9 mouse cellular contexts compared by ENCODE assay signal in the genomic region with DNA sequence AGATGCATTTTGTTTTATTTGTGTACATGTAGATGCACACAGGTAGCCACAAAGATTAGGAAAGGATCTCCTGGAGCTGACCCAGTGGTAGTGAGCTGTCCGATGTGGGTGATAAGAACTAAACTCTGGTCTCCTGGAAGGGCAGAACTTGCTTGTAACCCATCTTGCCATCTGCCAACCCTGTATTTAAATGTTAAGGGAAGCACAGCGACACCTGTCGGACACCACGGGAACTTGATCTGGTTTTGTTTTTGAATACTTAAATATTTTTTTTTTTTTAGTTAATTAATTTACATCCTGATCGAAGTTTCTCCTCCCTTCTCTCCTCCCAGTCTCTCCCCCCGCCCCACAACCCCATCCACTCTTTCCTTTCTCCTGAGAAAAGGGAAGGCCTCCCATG. TPM values are rescaled to one million over a fixed set of nuclear protein-coding genes. Genes with fewer than 3 reads are reported as not detected.
DNase-seq lines count a peak whose midpoint lies in the region; ATAC-seq lines count a peak whose summit lies in the region.
"Had no signal": no experiment of that assay in that cellular context is flagged by ENCODE, and none has a peak within 500 bp of the region (broad histone marks: within the 10 kb centered on the region; RNA-seq: fewer than 3 reads in every experiment).

No protein-coding gene starts in this region.

- 12% methylated on average over 6 of the region's 6 CpGs for WGBS in kidney, embryonic 15.5 days

- no peaks in the 10 kb centered on the region for H3K9me3 ChIP-seq in kidney, embryonic 15.5 days (replicated peaks)
- H3K9me3 ChIP-seq: midbrain, embryonic 12.5 days had no signal

- DNase-seq in kidney, adult 18-20 months: peak; percentile 74
- peak; percentile 50 for DNase-seq in MEL-GATA-1-ER (ENCODE audit: extremely low read depth, low read depth)
- DNase-seq in cerebellum, adult 9-10 months: peak; percentile 78
- peak; percentile 29 to 53 for DNase-seq in gastrocnemius, postnatal 4 days (ENCODE audit: low spot score in 2 of 2)
- peak; percentile 27 to 73 for DNase-seq in layer of hippocampus, postnatal 25 days (ENCODE audit: extremely low spot score in 1 of 2, low spot score in 1 of 2)
- DNase-seq in thymus, postnatal 25 days: peak; percentile 54

- no peak overlapping the region for H3K27ac ChIP-seq in kidney, embryonic 15.5 days
- H3K27ac ChIP-seq: midbrain, embryonic 12.5 days had no signal

- H3K4me1 ChIP-seq in kidney, embryonic 15.5 days: no peaks in the 10 kb centered on the region
- H3K4me1 ChIP-seq: midbrain, embryonic 12.5 days had no signal

- H3K9ac ChIP-seq in kidney, embryonic 15.5 days: no peak overlapping the region
- H3K9ac ChIP-seq: midbrain, embryonic 12.5 days had no signal

- H3K27me3 ChIP-seq in kidney, embryonic 15.5 days: no peaks in the 10 kb centered on the region
- H3K27me3 ChIP-seq: midbrain, embryonic 12.5 days had no signal

- no peaks in the 10 kb centered on the region for H3K36me3 ChIP-seq in kidney, embryonic 15.5 days
- H3K36me3 ChIP-seq: midbrain, embryonic 12.5 days had no signal

- ATAC-seq in kidney, embryonic 15.5 days (replicated peaks; ENCODE audit: low FRiP score): no peak
- ATAC-seq in monocyte, adult 5-6 weeks (replicated peaks; ENCODE audit: insufficient number of reproducible peaks, low FRiP score, low TSS enrichment, poor library complexity, severe bottlenecking): peak; percentile 61; the same call in 1 of the 2 replicates

- no peak overlapping the region for H3K4me2 ChIP-seq in kidney, embryonic 15.5 days
- H3K4me2 ChIP-seq: midbrain, embryonic 12.5 days had no signal

- H3K4me3 ChIP-seq in kidney, embryonic 15.5 days (replicated peaks): no peak overlapping the region
- H3K4me3 ChIP-seq: midbrain, embryonic 12.5 days had no signal

RNA-seq across cellular contexts. Expression of a gene that starts 17.0 kb away (rescaled TPM):
- 192 and 207 TPM in 2 replicates for polyA plus RNA-seq in kidney, embryonic 15.5 days (2015; fragmentation: Nextera tagmentation; extraction: Ambion mirVana)
- total RNA-seq in gastrocnemius, postnatal 4 days (2021): 100 to 1,000 TPM; 825 to 895 TPM
- total RNA-seq in layer of hippocampus, postnatal 25 days (2021): 100 to 1,000 TPM; 106 to 116 TPM
- 33.1 to 51.3 TPM (median 43.5 TPM) in 3 replicates for total RNA-seq in monocyte, adult 5-6 weeks (2017)

Comparison
In these comparisons a context has a peak if more than half of its experiments do, and no peak if none do; other contexts are left out.
1. RNA of a gene that starts 17.0 kb away (total RNA-seq): 825 to 895 TPM in gastrocnemius, postnatal 4 days; 106 to 116 TPM in layer of hippocampus, postnatal 25 days and 33.1 to 51.3 TPM in monocyte, adult 5-6 weeks; every median in the first group is over 4 times any median in the second.
2. Peak in every context shown above with its lines, with median percentiles within 50 percentile points of each other: DNase-seq.